Mouse (Mus musculus) cortical plate, adult 2 months (tissue): Measurements from ENCODE around the gene Nrarp.
A peak's percentile ranks its signal among the peaks of the same experiment; 100 is the strongest.

ENCODE experiments used
- CTCF ChIP-seq: fragments of 200-500 bp; IDR thresholded peaks from 2 replicates; pipeline ENCODE4 v1.5.1; 2011; ENCODE audit warnings: mild to moderate bottlenecking, control low read depth, low read length; ENCODE audit not compliant: insufficient read depth; ENCODE audit errors: extremely low read depth
- POLR2A ChIP-seq: fragments of 200-500 bp; IDR thresholded peaks from 2 replicates; pipeline ENCODE4 v1.6.1; 2011; ENCODE audit warnings: mild to moderate bottlenecking, low read length, control low read depth; ENCODE audit not compliant: insufficient read depth; ENCODE audit errors: extremely low read depth

DNA sequence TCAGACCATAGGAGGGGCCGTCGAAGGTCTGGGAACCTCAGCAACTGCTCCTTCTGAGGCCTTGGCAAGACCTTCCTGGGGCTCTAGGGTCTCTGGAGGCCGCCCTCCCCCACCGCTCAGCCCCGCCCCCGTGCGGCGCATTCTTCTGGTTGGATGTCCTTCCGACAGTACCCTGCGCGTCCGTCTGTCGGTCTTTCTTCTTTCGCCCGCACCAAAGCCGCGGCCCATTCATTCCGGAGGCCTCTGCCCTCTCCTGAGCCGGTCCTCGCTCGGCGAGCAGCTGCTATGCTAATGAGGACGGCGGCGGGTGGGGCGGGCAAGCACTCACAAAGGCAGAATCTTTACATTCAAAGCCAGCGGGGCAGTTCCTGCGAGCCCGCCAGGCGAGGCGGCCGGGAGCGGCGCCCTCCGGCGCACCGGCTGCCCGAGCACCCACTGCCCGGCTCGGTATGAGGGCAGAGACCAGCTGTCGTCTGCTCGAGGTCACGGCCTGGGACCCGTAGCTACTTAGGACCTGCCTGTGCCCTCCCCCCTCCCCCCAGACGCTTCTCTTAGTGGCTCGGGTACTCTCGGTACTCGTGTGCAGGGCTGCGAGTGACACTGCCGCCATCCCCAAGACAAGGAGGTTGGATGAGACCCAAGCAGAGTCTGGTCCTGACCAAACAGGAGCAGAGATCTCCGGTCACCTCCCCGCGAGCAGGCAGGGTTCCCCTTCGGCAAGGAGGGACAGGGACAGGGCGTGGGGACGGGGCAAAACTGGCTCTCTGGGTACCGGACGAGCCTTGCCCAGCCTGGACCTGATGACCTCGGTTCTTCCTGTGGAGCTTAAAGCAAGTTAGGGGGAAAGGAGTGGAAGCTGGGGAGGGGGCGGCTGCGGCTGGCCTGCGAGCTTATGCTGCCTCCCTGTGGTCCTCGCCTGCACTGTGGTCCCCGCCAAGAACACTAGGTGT lies 5.3 kb downstream of the Nrarp start:
- TF ChIP-seq CTCF (peak; percentile 34; the same call in 1 of the 2 replicates), POLR2A (no peak)
